Mouse (Mus musculus) intestine, postnatal 0 days (tissue): Measurements from ENCODE around the gene Gm9833. TPM values are rescaled to one million over a fixed set of nuclear protein-coding genes. Genes with fewer than 3 reads are reported as not detected.
"Not testable (repeated sequence)": the region's sequence is repeated elsewhere in the genome, so short reads cannot be mapped to it uniquely, and the experiment has no call there.

Experiments
- ATAC-seq: fragments of 200-750 bp; cut with Nextera tagmentation; 2 replicates; pipeline ENCODE4 v1.8.0; 2017; ENCODE audit warnings: mild to moderate bottlenecking, moderate TSS enrichment, moderate library complexity
- H3K27ac ChIP-seq: fragments of 300-500 bp; sonication (generic); 2 replicates; pipeline ENCODE4 v1.5.1; 2014; ENCODE audit warnings: mild to moderate bottlenecking, low read depth, low read length, moderate library complexity
- H3K27me3 ChIP-seq: fragments of 300-500 bp; sonication (generic); replicated peaks from 2 replicates; pipeline ENCODE4 v1.6.1; 2014; ENCODE audit warnings: low read length, mixed read lengths; ENCODE audit not compliant: control insufficient read depth, insufficient read depth
- H3K36me3 ChIP-seq: fragments of 300-500 bp; sonication (generic); 2 replicates; pipeline ENCODE4 v1.6.1; 2014; ENCODE audit warnings: mild to moderate bottlenecking, moderate library complexity; ENCODE audit not compliant: control insufficient read depth, insufficient read depth
- H3K4me1 ChIP-seq: fragments of 300-500 bp; sonication (generic); replicated peaks from 2 replicates; pipeline ENCODE4 v1.6.1; 2014; ENCODE audit warnings: antibody characterized with exemption, low read length, mixed read lengths; ENCODE audit not compliant: control insufficient read depth, insufficient read depth
- H3K4me2 ChIP-seq: fragments of 300-500 bp; sonication (generic); replicated peaks from 2 replicates; pipeline ENCODE4 v1.6.1; 2014; ENCODE audit warnings: low read depth, mild to moderate bottlenecking, moderate library complexity
- H3K4me3 ChIP-seq: fragments of 300-500 bp; sonication (generic); 2 replicates; pipeline ENCODE4 v1.5.1; 2014; ENCODE audit warnings: low read depth, low read length
- H3K9ac ChIP-seq: fragments of 300-500 bp; sonication (generic); 2 replicates; pipeline ENCODE4 v1.6.1; 2014; ENCODE audit warnings: mild to moderate bottlenecking, low read depth, low read length
- H3K9me3 ChIP-seq: fragments of 300-500 bp; sonication (generic); 2 replicates; pipeline ENCODE4 v1.6.1; 2016; ENCODE audit warnings: mixed run types; ENCODE audit not compliant: control insufficient read depth
- CTCF ChIP-seq: sonication (generic); IDR thresholded peaks from 2 replicates; pipeline ENCODE4 v1.5.1; 2016; ENCODE audit warnings: low read depth, mild to moderate bottlenecking, control low read depth, antibody characterized with exemption, moderate library complexity
- WGBS: fragments of 180-500 bp; shearing (Covaris S2); extraction: QIAGEN DNeasy Blood & Tissue Kit; methylation state at CpG from one replicate; pipeline ENCODE4 v1.1.7; 2014; 5-methylcytosine and 5-hydroxymethylcytosine counted together
- polyA plus RNA-seq: library from polyadenylated mRNA; unstranded; fragments of >200 nt; fragmentation: Nextera tagmentation; extraction: Ambion mirVana; gene quantifications from 2 replicates; pipeline ENCODE4 v1.2.1, GENCODE M21; 2015

The Gm9833 gene
- 0.72 and 0.85 TPM in 2 replicates for polyA plus RNA-seq

DNA sequence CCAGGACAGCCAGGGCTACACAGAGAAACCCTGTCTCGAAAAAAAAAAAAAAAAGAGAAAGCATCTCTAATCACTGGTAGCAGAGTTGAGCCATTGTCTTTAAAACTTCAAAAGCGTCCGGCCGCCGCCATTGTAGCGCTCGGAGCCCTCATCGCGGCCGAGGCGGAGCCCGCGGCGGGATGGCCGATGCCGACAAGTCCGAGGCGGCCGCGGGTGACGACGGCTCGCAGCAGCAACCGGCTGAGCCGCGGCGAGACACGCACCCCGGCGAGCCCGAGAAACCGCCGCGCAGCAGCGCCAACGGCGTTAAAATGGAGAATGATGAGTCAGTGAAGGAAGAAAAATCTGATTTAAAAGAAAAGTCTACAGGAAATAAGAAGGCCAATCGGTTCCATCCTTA, at the start of gene Gm9833:
TSS of gene Gm9833 (plus strand) at position 117 of the 400 bp plus-strand sequence.
- not testable (repeated sequence) for H3K27ac ChIP-seq, H3K4me1 ChIP-seq, H3K9ac ChIP-seq, H3K36me3 ChIP-seq, ATAC-seq, H3K4me3 ChIP-seq, H3K27me3 ChIP-seq, H3K9me3 ChIP-seq
- peak within 1 kb of the TSS; percentile 35; the same call in 1 of the 2 replicates for H3K4me2 ChIP-seq
- WGBS: 25% methylated on average over 30 of the region's 38 CpGs

DNA sequence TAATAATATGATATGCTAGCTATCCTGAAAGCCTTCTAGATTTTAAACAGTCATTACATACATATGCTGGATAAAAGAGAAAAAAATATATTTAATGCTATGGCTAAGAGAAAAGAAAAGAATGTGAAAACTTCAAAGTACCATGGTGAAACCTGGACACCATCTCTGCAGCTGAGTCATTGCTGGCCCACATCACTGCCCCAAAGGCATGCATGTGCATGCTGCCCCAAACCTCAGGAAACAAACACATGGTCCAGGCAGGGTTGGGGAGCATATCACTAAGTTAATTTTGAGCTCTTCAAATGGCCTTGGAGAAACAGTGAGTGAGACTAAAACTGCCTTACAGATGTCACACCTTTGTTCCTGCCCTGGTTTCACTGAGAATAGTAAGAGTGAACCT, 17.8 kb upstream of the Gm9833 start:
- no peak overlapping the region for H3K4me3 ChIP-seq
- ATAC-seq: no peak
- no peaks in the 10 kb centered on the region for H3K4me1 ChIP-seq
- H3K9me3 ChIP-seq: no peaks in the 10 kb centered on the region
- no peaks in the 10 kb centered on the region for H3K36me3 ChIP-seq
- no peak overlapping the region for H3K4me2 ChIP-seq
- no peaks in the 10 kb centered on the region for H3K27me3 ChIP-seq
- H3K27ac ChIP-seq: no peak overlapping the region
- TF ChIP-seq CTCF: no peak
- H3K9ac ChIP-seq: no peak overlapping the region

DNA sequence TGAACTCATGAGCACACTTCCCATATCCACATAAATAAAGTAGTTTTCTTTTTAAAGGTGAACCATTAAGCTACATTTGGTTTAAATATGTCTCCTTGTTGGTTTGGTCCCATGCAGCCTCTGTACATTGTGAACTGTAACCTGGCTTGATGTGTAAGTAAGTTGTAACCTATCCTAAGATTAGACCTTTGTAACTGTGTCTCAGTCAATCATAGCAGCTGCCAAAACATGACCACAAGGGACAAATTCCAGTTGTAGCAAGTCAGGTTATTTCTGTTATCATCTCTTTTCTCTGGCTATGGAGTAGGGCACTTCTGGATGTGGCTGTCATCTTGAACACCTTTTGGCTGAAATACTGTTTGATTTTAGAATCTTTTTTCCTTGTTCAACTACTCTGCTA, 12.1 kb upstream of the Gm9833 start:
- no peak for TF ChIP-seq CTCF
- Histone ChIP-seq H3K4me3 (no peak overlapping the region), H3K4me1 (no peaks in the 10 kb centered on the region), H3K27me3 (no peaks in the 10 kb centered on the region), H3K9me3 (no peaks in the 10 kb centered on the region), H3K9ac (no peak overlapping the region), H3K27ac (no peak overlapping the region), H3K4me2 (no peak overlapping the region), H3K36me3 (no peaks in the 10 kb centered on the region)
- no peak for ATAC-seq

DNA sequence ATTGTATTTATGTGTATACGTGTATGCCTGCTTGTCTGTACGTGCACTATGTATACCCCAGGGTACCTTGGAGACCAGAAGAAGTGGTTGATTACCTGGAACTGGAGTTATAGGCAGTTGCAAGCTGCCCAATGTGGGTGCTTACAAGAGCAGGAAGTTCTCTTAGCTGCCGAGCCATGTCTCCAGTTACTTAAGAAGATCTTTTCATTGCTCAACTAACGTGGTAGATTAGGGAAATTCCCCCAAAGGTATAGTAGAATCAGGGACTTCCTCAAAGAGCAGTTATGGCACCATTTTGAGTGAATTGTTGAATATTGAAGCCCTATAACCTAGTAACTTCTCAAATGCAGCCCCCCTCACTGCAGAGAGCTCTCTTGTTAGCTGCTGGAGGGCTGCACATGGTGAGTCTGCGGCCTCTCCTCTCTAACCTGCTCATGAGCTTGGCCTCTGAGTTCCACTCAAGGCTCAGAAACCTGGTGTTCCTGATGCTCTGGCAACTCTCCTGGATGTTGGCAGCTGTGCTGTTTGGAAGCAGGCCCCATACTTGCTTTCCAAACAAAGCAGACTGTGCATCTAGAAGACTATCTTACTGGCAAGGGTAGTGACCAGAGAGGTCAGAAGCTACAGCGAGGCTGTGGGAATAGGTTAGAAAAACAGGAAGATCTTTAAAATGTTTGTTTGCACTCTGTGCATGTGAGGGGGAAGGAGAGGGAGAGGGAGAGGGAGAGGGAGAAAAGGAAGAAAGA, 10.6 kb upstream of the Gm9833 start:
- WGBS: 80% methylated on average over 6 of the region's 6 CpGs
- no peak for ATAC-seq

DNA sequence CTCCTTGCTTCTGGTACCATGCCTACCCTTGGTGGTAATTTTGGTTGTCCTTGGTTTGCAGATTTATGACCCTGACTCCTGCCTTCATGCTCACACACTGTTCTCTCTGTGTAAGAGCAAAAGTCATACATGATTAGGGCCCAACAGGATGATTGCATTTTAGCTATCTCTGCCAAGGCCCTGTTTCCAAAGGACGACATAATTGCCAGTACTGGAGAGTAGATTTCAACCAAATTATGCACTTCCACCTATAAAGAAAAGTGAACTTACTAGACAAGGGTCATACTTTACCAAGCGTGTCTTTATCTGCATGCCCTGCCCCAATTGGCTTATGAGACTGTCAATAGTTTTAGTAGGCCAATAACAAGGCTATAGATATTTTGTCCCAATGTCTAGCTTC, 9.8 kb upstream of the Gm9833 start:
- no peak for ATAC-seq

More for the DNA sequence above, 10.6 kb upstream of the Gm9833 start:
- H3K36me3 ChIP-seq: no peaks in the 10 kb centered on the region
- TF ChIP-seq CTCF: no peak
- no peak overlapping the region for H3K4me3 ChIP-seq
- H3K4me2 ChIP-seq: no peak overlapping the region
- no peaks in the 10 kb centered on the region for H3K27me3 ChIP-seq
- no peaks in the 10 kb centered on the region for H3K9me3 ChIP-seq
- H3K27ac ChIP-seq: no peak overlapping the region
- H3K9ac ChIP-seq: no peak overlapping the region
- no peaks in the 10 kb centered on the region for H3K4me1 ChIP-seq

DNA sequence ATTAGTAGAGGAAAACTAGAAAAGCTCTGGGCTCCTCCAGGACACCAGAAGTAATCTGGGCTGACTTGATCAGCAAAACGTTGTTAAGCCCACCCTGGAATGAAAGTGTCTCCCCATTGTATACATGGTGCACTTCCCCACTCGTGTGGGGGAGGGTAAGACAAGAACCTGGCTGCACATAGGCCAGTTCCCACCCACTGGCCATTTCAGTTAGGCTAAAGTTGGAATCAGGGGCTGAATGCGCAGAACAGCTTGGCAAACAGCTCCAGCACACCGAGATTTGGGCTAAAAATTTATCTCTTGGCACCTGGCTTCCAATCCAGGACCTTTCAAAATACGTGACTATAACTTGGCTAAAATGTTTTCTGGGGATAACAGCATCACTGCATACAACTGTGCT, 6.6 kb upstream of the Gm9833 start:
- 64% methylated on average over 5 of the region's 5 CpGs for WGBS
- H3K27me3 ChIP-seq: no peaks in the 10 kb centered on the region
- no peaks in the 10 kb centered on the region for H3K9me3 ChIP-seq
- H3K4me2 ChIP-seq: no peak overlapping the region
- no peaks in the 10 kb centered on the region for H3K4me1 ChIP-seq
- H3K27ac ChIP-seq: no peak overlapping the region
- H3K36me3 ChIP-seq: no peaks in the 10 kb centered on the region
- no peak for ATAC-seq
- H3K9ac ChIP-seq: no peak overlapping the region
- TF ChIP-seq CTCF: no peak
- H3K4me3 ChIP-seq: no peak overlapping the region

More for the DNA sequence above, 9.8 kb upstream of the Gm9833 start:
- Histone ChIP-seq H3K4me1 (no peaks in the 10 kb centered on the region), H3K36me3 (no peaks in the 10 kb centered on the region), H3K4me2 (no peak overlapping the region), H3K27ac (no peak overlapping the region), H3K4me3 (no peak overlapping the region), H3K9ac (no peak overlapping the region), H3K9me3 (no peaks in the 10 kb centered on the region), H3K27me3 (no peaks in the 10 kb centered on the region)
- no peak for TF ChIP-seq CTCF
- 60% methylated on average over 2 of the region's 2 CpGs for WGBS
